Mouse (Mus musculus) limb, embryonic 13.5 days (tissue): ENCODE data around the gene Klhdc4. TPM values are rescaled to one million over a fixed set of nuclear protein-coding genes. Genes with fewer than 3 reads are reported as not detected.

Experiments used
- ATAC-seq: fragments of 200-750 bp; cut with Nextera tagmentation; 2 replicates; pipeline ENCODE4 v1.8.0; 2017; ENCODE audit warnings: low read depth, moderate number of reproducible peaks, moderate TSS enrichment; ENCODE audit not compliant: low FRiP score
- H3K27ac ChIP-seq: fragments of 300-500 bp; sonication (generic); 2 replicates; pipeline ENCODE4 v1.5.1; 2015; ENCODE audit warnings: inconsistent platforms, mild to moderate bottlenecking, moderate library complexity
- H3K27me3 ChIP-seq: fragments of 300-500 bp; sonication (generic); 2 replicates; pipeline ENCODE4 v1.6.1; 2015; ENCODE audit warnings: mild to moderate bottlenecking, inconsistent platforms
- H3K36me3 ChIP-seq: fragments of 300-500 bp; sonication (generic); 2 replicates; pipeline ENCODE4 v1.6.1; 2015; ENCODE audit warnings: inconsistent platforms, mild to moderate bottlenecking, moderate library complexity
- H3K4me1 ChIP-seq: fragments of 300-500 bp; sonication (generic); 2 replicates; pipeline ENCODE4 v1.6.1; 2015; ENCODE audit warnings: inconsistent platforms
- H3K4me2 ChIP-seq: fragments of 300-500 bp; sonication (generic); replicated peaks from 2 replicates; pipeline ENCODE4 v1.6.1; 2015; ENCODE audit warnings: inconsistent platforms, mild to moderate bottlenecking, moderate library complexity
- H3K4me3 ChIP-seq: fragments of 300-500 bp; sonication (generic); 2 replicates; pipeline ENCODE4 v1.5.1; 2015; ENCODE audit warnings: moderate library complexity, mild to moderate bottlenecking, inconsistent platforms
- H3K9ac ChIP-seq: fragments of 300-500 bp; sonication (generic); 2 replicates; pipeline ENCODE4 v1.6.1; 2015; ENCODE audit warnings: mild to moderate bottlenecking, inconsistent platforms
- H3K9me3 ChIP-seq: fragments of 300-500 bp; sonication (generic); 2 replicates; pipeline ENCODE4 v1.6.1; 2016; ENCODE audit warnings: inconsistent platforms
- WGBS: fragments of 180-500 bp; shearing (Covaris S2); methylation state at CpG from one replicate; pipeline ENCODE4 v1.1.7; 2015; 5-methylcytosine and 5-hydroxymethylcytosine counted together
- polyA plus RNA-seq: library from polyadenylated mRNA; unstranded; fragments of >200 nt; fragmentation: Nextera tagmentation; extraction: Ambion mirVana; gene quantifications from 2 replicates; pipeline ENCODE4 v1.2.1, GENCODE M21; 2015

Klhdc4 gene
- polyA plus RNA-seq, 1 experiment from 2014 or later: 40.9 TPM

- Histone ChIP-seq H3K4me3 (peak overlapping the region; percentile 91), H3K36me3 (no peaks in the 10 kb centered on the region), H3K4me1 (peaks cover 13% of the 10 kb centered on the region), H3K4me2 (peak overlapping the region; percentile 97), H3K9me3 (no peaks in the 10 kb centered on the region), H3K9ac (peak overlapping the region; percentile 89), H3K27ac (no peak overlapping the region), H3K27me3 (0 out of 2 replicates have a peak, but pooled peaks cover 4% of the 10 kb centered on the region)
- WGBS: 35% methylated on average over 10 of the region's 10 CpGs
- ATAC-seq: no peak
These were observed 869 bp downstream of the Klhdc4 start for GRCm38 (mm10) chr8:121828376-121829023.

- H3K4me3 ChIP-seq: peak overlapping the region; percentile 91; the same call in 1 of the 2 replicates
- no peak overlapping the region for H3K27ac ChIP-seq
- no peak for ATAC-seq
- H3K27me3 ChIP-seq: 0 out of 2 replicates have a peak, but pooled peaks cover 4% of the 10 kb centered on the region
- peak overlapping the region; percentile 97 for H3K4me2 ChIP-seq
- H3K9ac ChIP-seq: no peak overlapping the region
- H3K9me3 ChIP-seq: no peaks in the 10 kb centered on the region
- 94% methylated on average over 5 of the region's 5 CpGs for WGBS
- no peaks in the 10 kb centered on the region for H3K36me3 ChIP-seq
- peaks cover 13% of the 10 kb centered on the region for H3K4me1 ChIP-seq
These were observed 1.6 kb downstream of the Klhdc4 start for GRCm38 (mm10) chr8:121827726-121828125.

- H3K9me3 ChIP-seq: no peaks in the 10 kb centered on the region
- no peak overlapping the region for H3K4me3 ChIP-seq
- no peaks in the 10 kb centered on the region for H3K27me3 ChIP-seq
- ATAC-seq: no peak
- no peak overlapping the region for H3K4me2 ChIP-seq
- H3K4me1 ChIP-seq: no peaks in the 10 kb centered on the region
- no peak overlapping the region for H3K9ac ChIP-seq
- 88% methylated on average over 9 of the region's 9 CpGs for WGBS
- no peak overlapping the region for H3K27ac ChIP-seq
- H3K36me3 ChIP-seq: peaks cover 40% of the 10 kb centered on the region
These were observed 7.6 kb downstream of the Klhdc4 start for GRCm38 (mm10) chr8:121821770-121822169.

- 87% methylated on average over 11 of the region's 11 CpGs for WGBS
- H3K27ac ChIP-seq: no peak overlapping the region
- no peak for ATAC-seq
These were observed 8.0 kb downstream of the Klhdc4 start for GRCm38 (mm10) chr8:121821320-121821719.

GRCm38 (mm10) chr8:121820840-121821239 lies 8.5 kb downstream of the Klhdc4 start:
- Histone ChIP-seq H3K9me3 (no peaks in the 10 kb centered on the region), H3K36me3 (peaks cover 45% of the 10 kb centered on the region), H3K4me2 (no peak overlapping the region), H3K4me1 (no peaks in the 10 kb centered on the region), H3K9ac (no peak overlapping the region), H3K27me3 (no peaks in the 10 kb centered on the region), H3K27ac (no peak overlapping the region), H3K4me3 (no peak overlapping the region)
- 91% methylated on average over 6 of the region's 6 CpGs for WGBS
- ATAC-seq: no peak

More at GRCm38 (mm10) chr8:121821320-121821719, 8.0 kb downstream of the Klhdc4 start:
- H3K9me3 ChIP-seq: no peaks in the 10 kb centered on the region
- no peaks in the 10 kb centered on the region for H3K27me3 ChIP-seq
- no peaks in the 10 kb centered on the region for H3K4me1 ChIP-seq
- peaks cover 41% of the 10 kb centered on the region for H3K36me3 ChIP-seq
- no peak overlapping the region for H3K4me3 ChIP-seq
- no peak overlapping the region for H3K4me2 ChIP-seq
- H3K9ac ChIP-seq: no peak overlapping the region

GRCm38 (mm10) chr8:121818226-121818625 lies 11.1 kb downstream of the Klhdc4 start:
- Histone ChIP-seq H3K27ac (no peak overlapping the region), H3K9me3 (no peaks in the 10 kb centered on the region), H3K27me3 (no peaks in the 10 kb centered on the region), H3K4me1 (no peaks in the 10 kb centered on the region), H3K9ac (no peak overlapping the region), H3K4me3 (no peak overlapping the region), H3K36me3 (peaks cover 67% of the 10 kb centered on the region), H3K4me2 (no peak overlapping the region)
- ATAC-seq: no peak
- WGBS: 83% methylated on average over 7 of the region's 7 CpGs

GRCm38 (mm10) chr8:121811931-121812570 lies 17.3 kb downstream of the Klhdc4 start:
- H3K27ac ChIP-seq: no peak overlapping the region
- H3K4me3 ChIP-seq: no peak overlapping the region
- no peaks in the 10 kb centered on the region for H3K4me1 ChIP-seq
- ATAC-seq: no peak
- peaks cover 66% of the 10 kb centered on the region for H3K36me3 ChIP-seq
- H3K4me2 ChIP-seq: no peak overlapping the region
- H3K9me3 ChIP-seq: no peaks in the 10 kb centered on the region
- no peaks in the 10 kb centered on the region for H3K27me3 ChIP-seq
- H3K9ac ChIP-seq: no peak overlapping the region
- 89% methylated on average over 12 of the region's 12 CpGs for WGBS

GRCm38 (mm10) chr8:121811502-121811901 lies 17.9 kb downstream of the Klhdc4 start:
- H3K9ac ChIP-seq: no peak overlapping the region
- peaks cover 66% of the 10 kb centered on the region for H3K36me3 ChIP-seq
- 94% methylated on average over 3 of the region's 3 CpGs for WGBS
- no peak overlapping the region for H3K27ac ChIP-seq
- no peak for ATAC-seq
- H3K4me1 ChIP-seq: no peaks in the 10 kb centered on the region
- no peak overlapping the region for H3K4me2 ChIP-seq
- H3K4me3 ChIP-seq: no peak overlapping the region
- H3K27me3 ChIP-seq: no peaks in the 10 kb centered on the region
- no peaks in the 10 kb centered on the region for H3K9me3 ChIP-seq

GRCm38 (mm10) chr8:121809524-121810155 lies 19.7 kb downstream of the Klhdc4 start:
- Histone ChIP-seq H3K9ac (no peak overlapping the region), H3K36me3 (peaks cover 70% of the 10 kb centered on the region), H3K4me2 (no peak overlapping the region), H3K9me3 (no peaks in the 10 kb centered on the region), H3K4me1 (no peaks in the 10 kb centered on the region), H3K4me3 (no peak overlapping the region), H3K27me3 (no peaks in the 10 kb centered on the region), H3K27ac (no peak overlapping the region)
- WGBS: 95% methylated on average over 11 of the region's 11 CpGs
- no peak for ATAC-seq

GRCm38 (mm10) chr8:121808032-121808431 lies 21.3 kb downstream of the Klhdc4 start:
- H3K9ac ChIP-seq: no peak overlapping the region
- H3K4me2 ChIP-seq: no peak overlapping the region
- H3K27me3 ChIP-seq: no peaks in the 10 kb centered on the region
- H3K36me3 ChIP-seq: peaks cover 72% of the 10 kb centered on the region
- no peaks in the 10 kb centered on the region for H3K9me3 ChIP-seq
- no peak overlapping the region for H3K4me3 ChIP-seq
- no peaks in the 10 kb centered on the region for H3K4me1 ChIP-seq
- H3K27ac ChIP-seq: no peak overlapping the region
- ATAC-seq: no peak
- WGBS: 69% methylated on average over 11 of the region's 11 CpGs

GRCm38 (mm10) chr8:121806126-121806525 lies 23.2 kb downstream of the Klhdc4 start:
- Histone ChIP-seq H3K27ac (no peak overlapping the region), H3K27me3 (no peaks in the 10 kb centered on the region), H3K4me2 (no peak overlapping the region), H3K4me3 (no peak overlapping the region), H3K9me3 (no peaks in the 10 kb centered on the region), H3K36me3 (peaks cover 64% of the 10 kb centered on the region), H3K9ac (no peak overlapping the region), H3K4me1 (no peaks in the 10 kb centered on the region)
- ATAC-seq: no peak
- WGBS: 84% methylated on average over 13 of the region's 13 CpGs

GRCm38 (mm10) chr8:121804829-121805228 lies 24.5 kb downstream of the Klhdc4 start:
- Histone ChIP-seq H3K4me2 (no peak overlapping the region), H3K4me3 (no peak overlapping the region), H3K9ac (no peak overlapping the region), H3K9me3 (no peaks in the 10 kb centered on the region), H3K4me1 (no peaks in the 10 kb centered on the region), H3K36me3 (peaks cover 66% of the 10 kb centered on the region), H3K27ac (no peak overlapping the region), H3K27me3 (no peaks in the 10 kb centered on the region)
- 92% methylated on average over 5 of the region's 5 CpGs for WGBS
- no peak for ATAC-seq
